Mouse (Mus musculus): ENCODE results near the gene Ppif. TPM values are rescaled to one million over a fixed set of nuclear protein-coding genes. Genes with fewer than 3 reads are reported as not detected.

The Ppif gene
- total RNA-seq, 4 experiments from 2014 or later = 17.3 to 23.5 (median 19.4) TPM

- DNase-seq = no peak
These were observed 2.4 kb downstream of the Ppif start for GRCm38 (mm10) chr14:25696356-25696755.

GRCm38 (mm10) chr14:25701986-25702385, 8.0 kb downstream of the Ppif start:
- no peak for DNase-seq

- DNase-seq = peak; percentile 52
These were observed 13.8 kb downstream of the Ppif start for GRCm38 (mm10) chr14:25707691-25708181.

DNA sequence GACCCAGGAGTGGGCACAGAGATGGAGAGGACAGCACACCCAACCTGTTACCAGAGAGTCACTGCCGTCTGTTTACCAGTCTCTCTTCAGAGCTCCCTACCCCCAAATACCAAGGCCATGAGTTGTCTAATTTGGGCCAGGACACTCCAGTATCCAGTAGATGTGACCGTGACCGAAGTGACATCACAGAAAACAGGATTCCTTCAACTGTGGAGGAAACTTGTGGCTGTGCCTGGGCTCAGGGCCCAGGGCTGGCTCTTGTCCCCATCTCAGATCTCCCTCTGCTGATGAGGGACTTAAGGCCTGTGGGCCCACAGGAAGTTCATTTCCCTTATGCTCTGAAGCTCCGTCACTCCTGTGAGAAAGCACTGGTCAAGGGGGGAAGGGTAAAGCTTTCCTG, 14.5 kb downstream of the Ppif start:
- DNase-seq = peak; percentile 76

- no peak for DNase-seq
These were observed 15.0 kb downstream of the Ppif start for GRCm38 (mm10) chr14:25708917-25709316.

- DNase-seq = no peak
These were observed 16.1 kb downstream of the Ppif start for GRCm38 (mm10) chr14:25710073-25710472.

DNA sequence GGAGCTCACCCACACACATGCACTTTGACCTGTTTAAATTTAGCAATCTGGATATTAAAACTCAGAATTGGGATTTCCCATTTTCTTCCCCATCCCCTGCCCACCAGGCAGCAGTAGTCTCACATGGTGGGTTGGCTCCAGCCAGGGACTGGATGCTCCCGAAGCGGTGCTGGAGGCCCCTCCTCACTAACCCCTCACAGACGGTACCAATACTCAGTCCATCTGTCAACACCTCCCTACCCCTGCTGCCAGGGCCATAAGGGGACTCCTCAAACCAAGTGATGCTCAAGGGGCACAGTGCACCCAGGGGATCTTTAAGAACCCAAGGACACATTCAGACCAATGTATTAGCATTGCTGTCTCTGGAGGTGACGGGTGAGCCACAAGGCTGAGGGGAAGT, 16.7 kb downstream of the Ppif start:
- no peak for DNase-seq

- DNase-seq = no peak
These were observed 17.2 kb downstream of the Ppif start for GRCm38 (mm10) chr14:25711177-25711576.

- DNase-seq = no peak
These were observed 17.6 kb downstream of the Ppif start for GRCm38 (mm10) chr14:25711602-25712001.

- no peak for DNase-seq
These were observed 19.5 kb downstream of the Ppif start for GRCm38 (mm10) chr14:25713443-25713842.

DNA sequence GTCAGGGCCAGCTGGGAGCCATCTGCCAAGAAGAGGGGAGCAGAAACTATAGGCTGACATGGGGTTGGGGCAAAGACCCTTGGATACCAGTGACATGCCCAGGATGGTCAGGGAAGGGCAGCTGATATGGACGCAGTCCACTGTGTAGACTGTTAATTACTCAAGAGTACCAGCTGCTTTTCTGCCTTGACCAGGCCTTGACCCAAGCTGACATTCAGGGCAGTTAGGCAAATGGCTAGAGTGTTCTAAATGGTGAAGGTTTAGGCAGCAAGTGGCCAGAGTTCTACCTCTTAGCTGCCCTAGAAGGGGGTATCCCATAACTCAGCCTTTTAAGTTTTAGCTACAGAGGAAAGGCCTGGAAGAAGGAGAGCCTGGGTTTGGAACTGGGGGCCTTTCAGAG, 22.6 kb downstream of the Ppif start:
- DNase-seq = no peak

GRCm38 (mm10) chr14:25717718-25718117, 23.8 kb downstream of the Ppif start:
- DNase-seq = no peak

DNA sequence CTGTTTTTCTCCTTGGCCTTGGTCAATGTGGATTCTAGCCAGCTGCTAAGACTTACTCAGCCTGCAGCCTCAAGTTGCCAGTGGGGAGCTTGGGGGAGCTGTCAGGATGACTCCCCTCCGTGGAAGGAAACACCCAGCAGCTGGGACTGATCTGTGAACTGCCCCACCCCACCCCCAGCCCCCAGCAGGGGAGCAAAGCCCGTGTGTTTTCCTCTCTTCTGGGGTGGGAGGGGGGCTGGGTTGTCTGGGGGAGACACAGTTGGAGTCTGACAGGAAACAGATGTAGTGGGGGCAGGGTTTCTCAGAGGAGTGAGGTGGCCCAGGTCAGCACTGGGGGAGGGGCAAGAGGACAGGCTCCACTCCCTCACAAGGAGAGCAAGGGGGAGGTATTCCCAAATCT, 24.5 kb downstream of the Ppif start:
- DNase-seq = no peak

GRCm38 (mm10) chr14:25719371-25719770, 25.4 kb downstream of the Ppif start:
- DNase-seq = no peak

- DNase-seq = no peak
These were observed 27.2 kb downstream of the Ppif start for GRCm38 (mm10) chr14:25720962-25721707.

DNA sequence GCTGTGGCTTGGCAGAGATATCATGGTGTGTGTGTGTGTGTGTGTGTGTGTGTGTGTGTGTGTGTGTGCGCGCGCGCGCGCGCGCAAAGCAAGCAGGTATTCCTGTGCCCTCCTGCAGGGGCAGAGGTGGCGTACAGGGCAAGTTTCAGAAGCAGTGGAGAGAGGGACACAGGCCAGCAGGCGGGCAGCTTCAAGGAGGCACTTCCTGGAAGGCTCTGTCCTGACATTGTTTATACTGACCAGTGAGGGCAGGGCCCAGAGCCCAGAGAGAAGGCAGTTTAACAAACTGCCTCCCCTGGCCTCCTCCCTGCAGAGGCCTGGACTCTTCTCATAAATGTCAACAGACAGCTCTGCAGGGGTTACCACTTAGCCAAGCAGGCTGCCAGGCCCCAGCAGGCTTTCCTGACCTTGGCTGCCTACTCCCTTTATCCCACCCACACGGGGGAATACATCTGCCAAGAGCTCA, 31.1 kb downstream of the Ppif start:
- no peak for DNase-seq

- DNase-seq = no peak
These were observed 31.7 kb downstream of the Ppif start for GRCm38 (mm10) chr14:25725690-25726089.

DNA sequence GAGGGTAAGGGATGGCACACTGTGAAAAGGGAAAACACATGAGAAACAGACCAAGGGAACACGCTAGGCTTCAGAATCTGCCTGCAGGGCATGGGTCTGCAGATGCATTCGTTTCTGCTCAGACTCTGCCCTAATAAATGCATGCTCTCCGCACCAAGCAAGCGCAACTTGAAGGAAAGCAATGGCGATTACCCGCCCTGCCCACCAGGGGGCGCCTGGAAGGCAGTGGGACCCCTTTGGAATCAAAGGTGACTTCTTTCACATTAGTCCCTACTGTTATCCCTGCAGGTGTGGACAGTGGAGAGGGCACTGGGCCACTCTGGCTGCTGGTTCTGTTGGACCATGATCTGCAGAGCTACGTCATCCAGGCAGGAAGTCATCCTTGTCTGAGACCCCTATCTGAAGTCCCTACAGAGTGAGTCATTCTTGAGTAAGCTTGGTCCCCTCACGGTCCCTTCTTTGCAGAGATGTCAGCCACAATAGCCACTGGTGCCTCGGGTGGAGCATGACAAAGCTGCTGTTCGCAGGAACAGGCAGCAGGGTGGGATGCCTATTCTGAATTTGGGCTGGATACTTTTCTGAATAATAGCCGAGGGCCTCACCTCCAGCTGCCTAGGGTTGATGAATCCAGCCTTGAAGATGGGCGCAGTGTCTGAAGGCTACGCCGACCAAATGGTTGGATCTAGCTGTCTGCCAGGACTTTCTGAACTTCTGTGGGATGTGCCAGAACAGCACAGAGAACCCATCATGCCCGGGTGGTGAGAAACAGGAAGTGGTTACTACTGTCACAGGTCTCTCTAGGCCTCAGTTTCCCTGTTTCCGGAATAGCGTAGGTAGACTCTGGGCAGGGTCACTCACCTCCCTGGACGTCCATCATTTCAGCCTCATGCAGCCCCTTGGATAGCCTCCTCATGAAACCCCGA, 32.5 kb downstream of the Ppif start:
- DNase-seq = no peak

DNA sequence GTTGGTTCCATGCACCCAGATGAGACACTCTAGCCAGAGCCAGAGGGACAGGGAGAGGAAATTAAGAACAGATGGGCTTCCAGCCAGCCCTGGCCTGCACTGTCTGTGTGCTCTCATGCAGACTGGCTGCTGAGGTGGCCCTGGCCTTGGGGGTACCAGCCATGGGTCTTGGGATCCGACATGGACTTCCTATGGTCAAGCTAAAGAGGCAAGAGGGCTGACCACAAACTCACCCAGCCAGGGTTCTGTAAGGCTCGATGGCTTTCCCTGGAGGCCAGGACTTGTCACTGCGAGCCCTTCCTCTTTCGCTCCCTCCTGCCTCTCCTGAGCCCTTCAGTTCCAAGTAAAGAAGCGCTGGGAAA, 33.2 kb downstream of the Ppif start:
- no peak for DNase-seq

DNA sequence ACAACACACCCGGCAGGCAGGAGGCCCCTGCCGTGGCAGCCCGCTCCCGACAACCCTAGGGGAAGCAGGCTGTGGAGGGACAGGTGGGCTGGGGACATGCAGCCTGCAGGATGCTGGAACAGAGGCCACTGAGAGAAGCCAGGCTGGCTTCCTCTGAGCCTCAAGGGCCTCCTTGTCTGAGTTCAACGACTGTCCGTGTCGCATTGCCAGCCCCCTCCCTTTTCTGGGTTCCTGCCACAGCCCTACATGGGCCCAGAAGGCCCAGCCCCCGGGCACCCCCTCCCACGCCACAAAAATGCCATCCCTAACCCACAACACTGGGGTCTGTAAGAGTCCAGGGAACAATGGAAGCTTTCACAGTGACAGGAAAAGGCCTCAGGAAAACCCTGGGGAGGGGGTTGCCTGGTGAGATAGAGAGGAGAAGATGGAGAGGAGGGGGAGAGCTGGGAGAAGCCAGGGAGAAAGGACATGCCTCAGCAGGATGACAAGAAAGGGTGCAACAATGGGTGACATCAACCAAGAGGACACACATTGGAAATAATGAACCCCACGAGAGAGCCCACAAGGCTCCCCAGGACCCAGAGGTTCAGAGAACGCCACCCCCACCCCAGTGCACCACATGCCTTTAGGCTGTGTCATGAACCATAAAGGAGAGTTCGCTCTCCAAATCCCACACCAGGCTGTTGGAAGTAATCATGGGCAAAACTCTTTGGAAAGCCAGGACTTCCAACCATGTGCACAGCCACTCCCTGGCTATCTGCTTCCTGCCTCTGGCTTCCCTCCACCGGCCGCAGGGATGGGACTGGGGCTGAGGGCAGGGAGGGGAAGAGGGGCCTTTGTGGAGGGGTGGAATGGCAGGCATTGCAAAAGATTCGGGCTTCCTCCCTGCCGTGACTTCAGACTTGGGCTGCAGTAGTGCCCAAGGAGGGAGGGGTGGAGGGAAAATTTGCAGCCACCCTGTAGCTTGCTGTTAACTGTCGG, 41.1 kb downstream of the Ppif start:
- no peak for DNase-seq

GRCm38 (mm10) chr14:25736140-25736539, 42.2 kb downstream of the Ppif start:
- DNase-seq = no peak

DNA sequence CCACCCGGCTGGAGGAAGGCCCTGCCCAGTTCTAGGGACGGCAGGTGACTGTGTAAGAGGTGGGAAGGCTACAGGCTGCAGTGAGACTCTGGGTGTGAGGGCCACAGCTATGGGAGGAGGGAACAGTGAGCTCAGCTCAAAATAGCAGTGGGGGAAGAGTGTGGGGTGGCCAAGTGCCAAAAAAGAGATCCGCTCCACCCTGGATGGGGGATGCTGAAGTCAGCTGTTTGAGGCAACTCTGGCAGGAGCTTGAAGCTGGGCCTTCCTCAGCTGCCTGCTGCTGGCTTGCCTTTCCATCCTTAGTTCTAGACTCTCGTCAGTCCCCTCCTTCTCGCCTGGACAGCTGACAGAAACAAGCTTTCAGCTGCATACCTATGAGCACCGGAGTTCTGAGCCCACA, 42.6 kb downstream of the Ppif start:
- DNase-seq = no peak
